Mouse (Mus musculus) hindbrain, embryonic 11.5 days (tissue): ENCODE measurements around the gene Trpm5. TPM values are rescaled to one million over a fixed set of nuclear protein-coding genes. Genes with fewer than 3 reads are reported as not detected.
A peak's percentile ranks its signal among the peaks of the same experiment; 100 is the strongest.

Experiments used
- ATAC-seq: fragments of 200-750 bp; cut with Nextera tagmentation; 2 replicates; pipeline ENCODE4 v1.8.0; 2017; ENCODE audit warnings: mild to moderate bottlenecking, moderate TSS enrichment, moderate library complexity; ENCODE audit not compliant: low FRiP score
- DNase-seq: peaks from one replicate; pipeline ENCODE4 v3.0.0-alpha.2; 2015; ENCODE audit warnings: low spot score
- H3K27ac ChIP-seq: fragments of 300-500 bp; sonication (generic); 2 replicates; pipeline ENCODE4 v1.5.1; 2014; ENCODE audit warnings: mild to moderate bottlenecking, low read depth, low read length
- H3K27me3 ChIP-seq: fragments of 300-500 bp; sonication (generic); 2 replicates; pipeline ENCODE4 v1.6.1; 2014; ENCODE audit warnings: mild to moderate bottlenecking, low read length, moderate library complexity, mixed read lengths; ENCODE audit not compliant: control insufficient read depth, insufficient read depth
- H3K36me3 ChIP-seq: fragments of 300-500 bp; sonication (generic); 2 replicates; pipeline ENCODE4 v1.6.1; 2014; ENCODE audit warnings: mild to moderate bottlenecking, low read length, moderate library complexity, mixed read lengths; ENCODE audit not compliant: control insufficient read depth, insufficient read depth
- H3K4me1 ChIP-seq: fragments of 300-500 bp; sonication (generic); replicated peaks from 2 replicates; pipeline ENCODE4 v1.6.1; 2014; ENCODE audit warnings: low read length, mixed read lengths; ENCODE audit not compliant: control insufficient read depth, insufficient read depth
- H3K4me2 ChIP-seq: fragments of 300-500 bp; sonication (generic); replicated peaks from 2 replicates; pipeline ENCODE4 v1.6.1; 2014; ENCODE audit warnings: mild to moderate bottlenecking, low read depth, low read length
- H3K4me3 ChIP-seq: fragments of 300-500 bp; sonication (generic); 2 replicates; pipeline ENCODE4 v1.5.1; 2014; ENCODE audit warnings: low read depth, low read length
- H3K9ac ChIP-seq: fragments of 300-500 bp; sonication (generic); 2 replicates; pipeline ENCODE4 v1.6.1; 2014; ENCODE audit warnings: low read depth, low read length
- H3K9me3 ChIP-seq: fragments of 300-500 bp; sonication (generic); 2 replicates; pipeline ENCODE4 v1.6.1; 2016; ENCODE audit warnings: low read length; ENCODE audit not compliant: control insufficient read depth
- WGBS: fragments of 180-500 bp; shearing (Covaris S2); extraction: QIAGEN DNeasy Blood & Tissue Kit; methylation state at CpG from one replicate; pipeline ENCODE4 v1.1.7; 2014; 5-methylcytosine and 5-hydroxymethylcytosine counted together
- polyA plus RNA-seq: library from polyadenylated mRNA; unstranded; fragments of >200 nt; fragmentation: Nextera tagmentation; extraction: Ambion mirVana; gene quantifications from 2 replicates; pipeline ENCODE4 v1.2.1, GENCODE M21; 2014

Trpm5 gene
- polyA plus RNA-seq, 1 experiment from 2014 or later, result 0.88 TPM

GRCm38 (mm10) chr7:143070506-143071070 lies 23.9 kb downstream of the Trpm5 start:
- Histone ChIP-seq H3K4me3 (peak overlapping the region; percentile 90), H3K36me3 (peaks cover 6% of the 10 kb centered on the region; the same call in 1 of the 2 replicates), H3K9me3 (no peaks in the 10 kb centered on the region), H3K4me1 (peaks cover 15% of the 10 kb centered on the region), H3K27ac (no peak overlapping the region), H3K27me3 (no peaks in the 10 kb centered on the region), H3K9ac (peak overlapping the region; percentile 95), H3K4me2 (peak overlapping the region; percentile 98)
- DNase-seq (no peak), ATAC-seq (no peak)
- 96% methylated on average over 10 of the region's 10 CpGs for WGBS

- Histone ChIP-seq H3K9ac (peak overlapping the region; percentile 95), H3K4me3 (peak overlapping the region; percentile 90), H3K27me3 (no peaks in the 10 kb centered on the region), H3K27ac (no peak overlapping the region), H3K4me1 (peaks cover 15% of the 10 kb centered on the region), H3K4me2 (peak overlapping the region; percentile 98), H3K9me3 (no peaks in the 10 kb centered on the region), H3K36me3 (peaks cover 6% of the 10 kb centered on the region; the same call in 1 of the 2 replicates)
- ATAC-seq, result no peak
- WGBS, result 10% methylated on average over 30 of the region's 30 CpGs
- no peak for DNase-seq
Measured at GRCm38 (mm10) chr7:143069751-143070400, 24.6 kb downstream of the Trpm5 start.

- Histone ChIP-seq H3K4me1 (peaks cover 15% of the 10 kb centered on the region), H3K4me2 (peak within 1 kb of the TSS; percentile 98), H3K9ac (peak within 1 kb of the TSS; percentile 95), H3K36me3 (peaks cover 6% of the 10 kb centered on the region; the same call in 1 of the 2 replicates), H3K4me3 (peak within 1 kb of the TSS; percentile 90), H3K27me3 (no peaks in the 10 kb centered on the region), H3K9me3 (no peaks in the 10 kb centered on the region), H3K27ac (peak within 1 kb of the TSS; percentile 94)
- WGBS, result under 1% methylated on average over 51 of the region's 51 CpGs
- ATAC-seq (peak; percentile 98), DNase-seq (peak; percentile 99)
Measured at GRCm38 (mm10) chr7:143068882-143069591, 25.4 kb downstream of the Trpm5 start, which contains the start of gene Tssc4. Gene Tssc4 (plus strand): TSS chr7:143069249.

- Histone ChIP-seq H3K4me2 (peak overlapping the region; percentile 68), H3K27me3 (no peaks in the 10 kb centered on the region), H3K9ac (peak overlapping the region; percentile 65), H3K4me1 (peaks cover 15% of the 10 kb centered on the region), H3K27ac (peak overlapping the region; percentile 94), H3K4me3 (peak overlapping the region; percentile 90), H3K36me3 (peaks cover 6% of the 10 kb centered on the region; the same call in 1 of the 2 replicates), H3K9me3 (no peaks in the 10 kb centered on the region)
- 45% methylated on average over 13 of the region's 13 CpGs for whole genome bisulfite sequencing
- ATAC-seq, result 0 out of 2 replicates have a peak, but pooled peaks have one; percentile 1
- DNase-seq, result peak; percentile 62
Measured at GRCm38 (mm10) chr7:143068316-143068881, 26.0 kb downstream of the Trpm5 start.

GRCm38 (mm10) chr7:143067897-143068296 lies 26.5 kb downstream of the Trpm5 start:
- peak overlapping the region; percentile 65 for H3K9ac ChIP-seq
- H3K9me3 ChIP-seq, result no peaks in the 10 kb centered on the region
- H3K27me3 ChIP-seq, result no peaks in the 10 kb centered on the region
- 82% methylated on average over 3 of the region's 3 CpGs for WGBS
- peak overlapping the region; percentile 90 for H3K4me3 ChIP-seq
- DNase-seq (no peak), ATAC-seq (no peak)
- H3K4me1 ChIP-seq, result peaks cover 15% of the 10 kb centered on the region
- peak overlapping the region; percentile 68 for H3K4me2 ChIP-seq
- peak overlapping the region; percentile 94 for H3K27ac ChIP-seq
- H3K36me3 ChIP-seq, result peaks cover 6% of the 10 kb centered on the region; the same call in 1 of the 2 replicates

- H3K36me3 ChIP-seq, result peaks cover 8% of the 10 kb centered on the region; the same call in 1 of the 2 replicates
- no peaks in the 10 kb centered on the region for H3K9me3 ChIP-seq
- H3K9ac ChIP-seq, result no peak overlapping the region
Measured at GRCm38 (mm10) chr7:143067469-143067868, 27.0 kb downstream of the Trpm5 start.

GRCm38 (mm10) chr7:143065692-143066091 lies 28.8 kb downstream of the Trpm5 start:
- H3K36me3 ChIP-seq, result peaks cover 9% of the 10 kb centered on the region; the same call in 1 of the 2 replicates
- no peak overlapping the region for H3K4me3 ChIP-seq
- no peak for DNase-seq
- H3K4me2 ChIP-seq, result no peak overlapping the region
- no peak overlapping the region for H3K9ac ChIP-seq
- 90% methylated on average over 2 of the region's 2 CpGs for WGBS
- no peak overlapping the region for H3K27ac ChIP-seq
- peaks cover 15% of the 10 kb centered on the region for H3K4me1 ChIP-seq
- no peaks in the 10 kb centered on the region for H3K27me3 ChIP-seq
- no peak for ATAC-seq
- H3K9me3 ChIP-seq, result no peaks in the 10 kb centered on the region

More at GRCm38 (mm10) chr7:143067469-143067868, 27.0 kb downstream of the Trpm5 start:
- Histone ChIP-seq H3K4me2 (no peak overlapping the region), H3K27ac (peak overlapping the region; percentile 94; the same call in 1 of the 2 replicates), H3K4me3 (no peak overlapping the region), H3K27me3 (no peaks in the 10 kb centered on the region), H3K4me1 (peaks cover 15% of the 10 kb centered on the region)
- no peak for DNase-seq
- WGBS, result 87% methylated on average over 2 of the region's 2 CpGs
- no peak for ATAC-seq

GRCm38 (mm10) chr7:143064226-143064625 lies 30.2 kb downstream of the Trpm5 start:
- ATAC-seq (no peak), DNase-seq (no peak)
- no peak overlapping the region for H3K27ac ChIP-seq
- H3K4me3 ChIP-seq, result no peak overlapping the region
- no peaks in the 10 kb centered on the region for H3K27me3 ChIP-seq
- no peak overlapping the region for H3K9ac ChIP-seq
- WGBS, result 42% methylated on average over 6 of the region's 6 CpGs
- H3K9me3 ChIP-seq, result no peaks in the 10 kb centered on the region
- peaks cover 9% of the 10 kb centered on the region; the same call in 1 of the 2 replicates for H3K36me3 ChIP-seq
- no peak overlapping the region for H3K4me2 ChIP-seq
- H3K4me1 ChIP-seq, result peaks cover 6% of the 10 kb centered on the region
